Mouse (Mus musculus) bone marrow macrophage, adult 2 months (primary cell): ENCODE data around the gene Git1.

Source experiments
- CTCF ChIP-seq: IDR thresholded peaks from 2 replicates; pipeline ENCODE4 v1.5.1; 2012; ENCODE audit warnings: low read depth, mild to moderate bottlenecking, low read length, moderate library complexity
- POLR2A ChIP-seq: IDR thresholded peaks from 2 replicates; pipeline ENCODE4 v1.6.1; 2012; ENCODE audit warnings: mild to moderate bottlenecking, low read depth, low read length, borderline replicate concordance

DNA sequence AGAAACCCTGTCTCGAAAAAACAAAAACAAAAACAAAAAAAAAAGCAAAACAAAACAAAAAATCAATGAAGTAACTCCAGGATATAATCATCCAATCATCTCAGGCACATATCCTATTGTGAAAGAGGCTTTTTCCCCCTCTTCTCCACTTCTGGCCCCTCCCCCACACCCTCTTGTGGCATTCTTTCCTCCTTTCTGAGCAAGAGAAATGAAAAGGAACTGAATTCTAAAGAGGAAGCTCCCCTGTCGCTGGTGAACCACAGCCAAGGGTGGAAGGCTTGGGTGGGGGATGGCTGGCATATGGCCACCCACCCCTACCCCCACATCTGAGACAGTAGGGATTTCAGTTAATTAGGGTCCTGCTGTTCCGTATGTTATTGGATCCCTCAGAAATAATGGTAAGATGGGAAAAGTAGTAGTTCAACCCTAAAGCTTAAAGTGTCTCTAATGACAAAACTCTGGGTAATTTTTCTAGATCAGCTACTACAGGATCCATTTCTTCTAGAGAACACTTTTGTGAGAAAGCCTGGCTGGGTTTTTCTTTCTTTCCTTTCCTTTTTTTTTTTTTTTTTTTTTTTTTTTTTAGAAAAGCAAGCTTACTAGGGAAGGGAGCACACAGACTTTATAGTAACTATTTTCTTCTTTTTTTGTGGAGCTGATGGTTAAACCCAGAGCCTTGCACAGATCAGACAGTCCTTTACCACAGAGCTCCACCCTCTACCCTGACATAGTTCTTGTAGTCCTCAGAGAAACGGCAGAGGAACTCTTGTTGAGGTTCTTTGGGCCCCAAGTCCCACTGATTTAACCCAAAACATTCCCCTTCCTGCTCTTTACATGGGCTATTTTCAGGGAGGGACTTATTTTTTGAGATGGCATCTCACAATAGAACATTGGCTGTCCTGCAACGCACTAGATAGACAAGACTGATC lies 27.5 kb downstream of the Git1 start:
- TF ChIP-seq CTCF = no peak
- TF ChIP-seq POLR2A = no peak
